Mouse (Mus musculus): ENCODE results near the gene Olfr691. TPM values are rescaled to one million over a fixed set of nuclear protein-coding genes. Genes with fewer than 3 reads are reported as not detected.
A peak's percentile ranks its signal among the peaks of the same experiment; 100 is the strongest.

Olfr691 gene
- not detected in 2 replicates for polyA plus RNA-seq (2015; fragmentation: Nextera tagmentation; extraction: Ambion mirVana)

DNA sequence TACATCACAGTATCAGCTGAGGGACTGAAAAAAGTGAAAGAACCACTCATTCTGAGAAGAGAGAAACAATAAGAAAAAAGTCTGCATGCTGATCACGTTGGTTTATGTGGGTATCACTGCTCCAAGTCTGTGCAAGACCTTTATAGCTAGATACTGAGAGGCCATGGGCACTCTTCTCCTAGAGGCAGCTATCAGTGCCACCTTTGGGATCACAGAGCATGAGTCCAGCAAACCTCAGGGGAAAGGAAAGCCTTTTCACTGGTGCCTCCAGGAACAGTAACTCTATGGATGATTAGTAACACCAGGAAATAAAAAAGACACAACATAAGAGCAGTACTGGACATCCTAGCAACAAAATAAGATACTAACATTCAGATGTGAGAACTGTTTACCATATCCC, at the start of gene Olfr691:
Olfr691 (minus strand) TSS at position 101 of the 400 bp plus-strand sequence.
- no peaks in the 10 kb centered on the region for H3K36me3 ChIP-seq (ENCODE audit: control insufficient read depth, insufficient read depth, low read length)

DNA sequence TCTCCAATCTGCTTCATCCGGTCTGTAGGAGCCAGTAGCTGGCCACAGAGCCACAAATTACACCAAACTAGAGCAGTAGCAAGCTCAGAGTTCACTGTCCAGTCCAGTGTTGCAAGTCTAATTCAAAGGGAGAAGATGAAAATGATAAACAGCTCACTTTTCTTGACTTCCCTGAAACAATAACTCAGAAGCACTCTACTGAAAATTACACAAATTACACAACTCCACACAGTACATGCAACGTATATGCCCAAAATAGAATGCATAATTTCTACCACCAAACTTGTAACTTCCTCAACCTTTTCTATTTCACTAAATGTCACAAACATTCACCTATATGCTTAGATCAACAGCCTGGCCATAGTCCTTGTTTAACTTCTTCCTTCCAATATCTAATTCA, 48.2 kb upstream of the Olfr691 start:
- WGBS = 92% methylated on average over 2 of the region's 2 CpGs
- Histone ChIP-seq H3K9ac (ENCODE audit: low read length) (no peak overlapping the region), H3K27me3 (ENCODE audit: control insufficient read depth, insufficient read depth, low read length) (no peaks in the 10 kb centered on the region), H3K4me1 (ENCODE audit: control insufficient read depth, insufficient read depth, low read length) (no peaks in the 10 kb centered on the region), H3K36me3 (ENCODE audit: control insufficient read depth, insufficient read depth, low read length) (peaks cover 23% of the 10 kb centered on the region), H3K9me3 (replicated peaks; ENCODE audit: control insufficient read depth, low read length) (no peaks in the 10 kb centered on the region), H3K27ac (ENCODE audit: low read length) (no peak overlapping the region), H3K4me2 (ENCODE audit: low read depth, low read length) (no peak overlapping the region), H3K4me3 (replicated peaks; ENCODE audit: low read length) (no peak overlapping the region)
- no peak for ATAC-seq (ENCODE audit: insufficient read depth, low FRiP score)

More for the DNA sequence above, at the start of gene Olfr691:
- Histone ChIP-seq H3K9ac (ENCODE audit: low read length) (no peak within 1 kb of the TSS), H3K4me3 (replicated peaks; ENCODE audit: low read length) (no peak within 1 kb of the TSS), H3K4me2 (ENCODE audit: low read depth, low read length) (no peak within 1 kb of the TSS), H3K9me3 (replicated peaks; ENCODE audit: control insufficient read depth, low read length) (no peaks in the 10 kb centered on the region), H3K27me3 (ENCODE audit: control insufficient read depth, insufficient read depth, low read length) (no peaks in the 10 kb centered on the region), H3K4me1 (ENCODE audit: control insufficient read depth, insufficient read depth, low read length) (no peaks in the 10 kb centered on the region), H3K27ac (ENCODE audit: low read length) (no peak within 1 kb of the TSS)
- ATAC-seq (ENCODE audit: insufficient read depth, low FRiP score) = no peak
- 50% methylated on average over 1 of the region's 1 CpGs for WGBS

DNA sequence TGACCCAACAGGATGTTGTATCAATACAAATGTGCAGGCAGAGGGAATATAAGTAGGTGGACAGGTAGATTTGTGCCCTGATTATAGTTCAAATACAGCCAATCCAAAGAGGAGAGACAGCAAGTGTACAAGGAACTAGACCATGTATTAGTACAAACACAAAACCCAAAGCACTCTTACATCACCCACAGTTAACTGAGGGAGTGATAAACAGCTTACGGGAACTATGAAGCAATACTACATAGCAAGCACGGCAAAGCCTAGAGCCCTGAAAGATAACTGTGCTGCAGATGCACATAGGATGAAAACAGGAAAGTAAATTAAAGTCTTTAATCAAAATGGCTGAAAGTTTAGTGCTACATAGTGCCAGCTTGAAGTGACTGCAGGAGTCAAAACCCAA, 45.6 kb upstream of the Olfr691 start:
- Histone ChIP-seq H3K9ac (ENCODE audit: low read length) (no peak overlapping the region), H3K4me2 (ENCODE audit: low read depth, low read length) (no peak overlapping the region), H3K4me3 (replicated peaks; ENCODE audit: low read length) (no peak overlapping the region), H3K36me3 (ENCODE audit: control insufficient read depth, insufficient read depth, low read length) (peaks cover 43% of the 10 kb centered on the region), H3K27me3 (ENCODE audit: control insufficient read depth, insufficient read depth, low read length) (no peaks in the 10 kb centered on the region), H3K27ac (ENCODE audit: low read length) (no peak overlapping the region), H3K9me3 (replicated peaks; ENCODE audit: control insufficient read depth, low read length) (no peaks in the 10 kb centered on the region), H3K4me1 (ENCODE audit: control insufficient read depth, insufficient read depth, low read length) (no peaks in the 10 kb centered on the region)
- ATAC-seq (ENCODE audit: insufficient read depth, low FRiP score) = no peak
- 90% methylated on average over 2 of the region's 2 CpGs for WGBS

DNA sequence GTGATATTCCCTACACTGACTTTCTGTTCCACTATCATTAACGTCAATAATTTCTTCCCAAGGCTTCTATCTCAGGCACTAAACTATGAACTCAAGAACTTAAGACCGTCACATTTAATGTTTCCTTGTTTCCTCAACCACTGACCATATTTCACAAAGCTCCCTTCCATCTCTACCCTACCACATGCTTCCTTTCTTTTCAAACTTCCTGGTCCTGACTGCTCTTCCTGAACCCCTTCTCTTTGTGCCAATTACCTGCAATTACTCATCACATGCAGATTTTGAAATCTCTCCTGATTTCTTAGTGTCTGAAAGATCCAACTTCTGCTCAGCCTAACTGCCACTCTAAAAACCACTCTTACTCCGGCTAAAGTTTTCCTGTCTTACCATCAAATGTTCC, 38.3 kb upstream of the Olfr691 start:
- no peak overlapping the region for H3K27ac ChIP-seq (ENCODE audit: low read length)
- no peaks in the 10 kb centered on the region for H3K9me3 ChIP-seq (replicated peaks; ENCODE audit: control insufficient read depth, low read length)
- no peaks in the 10 kb centered on the region for H3K27me3 ChIP-seq (ENCODE audit: control insufficient read depth, insufficient read depth, low read length)
- WGBS = 91% methylated on average over 3 of the region's 3 CpGs
- H3K4me2 ChIP-seq (ENCODE audit: low read depth, low read length) = no peak overlapping the region
- no peak overlapping the region for H3K9ac ChIP-seq (ENCODE audit: low read length)
- no peak for ATAC-seq (ENCODE audit: insufficient read depth, low FRiP score)
- H3K36me3 ChIP-seq (ENCODE audit: control insufficient read depth, insufficient read depth, low read length) = peaks cover 40% of the 10 kb centered on the region
- no peak overlapping the region for H3K4me3 ChIP-seq (replicated peaks; ENCODE audit: low read length)
- no peaks in the 10 kb centered on the region for H3K4me1 ChIP-seq (ENCODE audit: control insufficient read depth, insufficient read depth, low read length)

DNA sequence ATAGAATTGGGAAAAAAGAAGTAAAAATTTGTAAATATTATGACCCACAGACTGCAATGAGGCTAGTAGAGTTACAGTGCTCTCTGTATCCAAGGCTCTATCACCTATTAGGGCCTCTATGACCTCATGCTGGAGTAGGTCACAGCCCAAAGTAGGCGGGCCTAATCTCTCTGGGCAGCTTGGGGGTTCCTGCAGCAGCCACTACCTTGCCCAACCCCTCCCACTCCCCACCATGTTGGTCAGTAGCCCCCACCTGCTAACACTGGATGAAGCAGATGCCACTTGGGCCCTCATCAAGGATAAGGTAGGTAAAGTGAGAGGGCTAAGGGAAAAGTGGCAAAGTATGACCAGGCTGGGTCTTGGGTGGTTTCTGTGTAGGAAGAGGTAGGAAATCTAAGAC, 32.8 kb upstream of the Olfr691 start, which contains the start of gene Gm5901:
Gm5901 (plus strand) TSS at position 173 of the 400 bp plus-strand sequence.
- Histone ChIP-seq H3K4me3 (replicated peaks; ENCODE audit: low read length) (no peak within 1 kb of the TSS), H3K27me3 (ENCODE audit: control insufficient read depth, insufficient read depth, low read length) (no peaks in the 10 kb centered on the region), H3K4me2 (ENCODE audit: low read depth, low read length) (no peak within 1 kb of the TSS), H3K4me1 (ENCODE audit: control insufficient read depth, insufficient read depth, low read length) (no peaks in the 10 kb centered on the region), H3K9ac (ENCODE audit: low read length) (no peak within 1 kb of the TSS), H3K36me3 (ENCODE audit: control insufficient read depth, insufficient read depth, low read length) (peaks cover 10% of the 10 kb centered on the region; the same call in 1 of the 2 replicates), H3K27ac (ENCODE audit: low read length) (no peak within 1 kb of the TSS), H3K9me3 (replicated peaks; ENCODE audit: control insufficient read depth, low read length) (no peaks in the 10 kb centered on the region)
- 90% methylated on average over 1 of the region's 1 CpGs for WGBS
- ATAC-seq (ENCODE audit: insufficient read depth, low FRiP score) = no peak

DNA sequence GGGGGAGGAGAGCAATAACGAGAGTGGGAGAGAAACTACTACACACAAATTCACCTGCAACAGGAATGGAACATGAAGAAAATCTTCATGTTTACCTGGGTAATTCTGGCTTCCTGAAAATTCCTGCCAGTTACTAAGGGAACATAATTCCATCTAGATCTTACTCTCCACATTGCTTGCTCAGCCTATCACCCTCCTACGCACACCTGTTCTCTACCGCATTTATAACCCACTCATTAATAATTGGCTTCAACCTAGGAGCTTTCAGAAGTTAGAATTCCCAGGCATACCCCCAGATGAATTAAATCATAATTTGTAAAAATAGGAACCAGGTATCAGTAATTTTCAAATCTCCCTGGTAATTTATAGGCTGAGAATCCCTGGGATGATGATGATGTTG, 31.9 kb upstream of the Olfr691 start:
- WGBS = 93% methylated on average over 3 of the region's 3 CpGs

DNA sequence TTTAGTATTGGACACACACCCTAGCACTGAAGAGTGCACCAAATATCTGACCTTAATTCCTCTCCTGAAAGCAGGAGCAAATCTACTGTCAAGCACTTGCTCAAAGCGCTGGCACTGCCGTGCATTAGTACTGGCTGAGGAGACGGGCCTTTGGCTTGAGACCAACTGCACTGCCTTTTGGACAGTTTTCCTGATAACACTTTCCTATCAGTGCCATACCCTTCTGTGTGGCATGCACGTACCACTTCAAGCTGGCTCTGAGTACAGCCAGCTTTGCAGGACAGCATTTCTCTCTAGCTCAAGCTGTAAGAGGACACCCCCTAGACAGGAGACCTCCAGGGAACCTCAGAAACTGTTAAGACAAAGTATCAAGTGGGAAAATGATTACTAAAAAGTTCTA, 31.4 kb upstream of the Olfr691 start:
- ATAC-seq (ENCODE audit: insufficient read depth, low FRiP score) = 0 out of 2 replicates have a peak, but pooled peaks have one; percentile 33
- H3K27me3 ChIP-seq (ENCODE audit: control insufficient read depth, insufficient read depth, low read length) = no peaks in the 10 kb centered on the region
- no peak overlapping the region for H3K4me2 ChIP-seq (ENCODE audit: low read depth, low read length)
- no peaks in the 10 kb centered on the region for H3K4me1 ChIP-seq (ENCODE audit: control insufficient read depth, insufficient read depth, low read length)
- no peak overlapping the region for H3K9ac ChIP-seq (ENCODE audit: low read length)
- H3K36me3 ChIP-seq (ENCODE audit: control insufficient read depth, insufficient read depth, low read length) = peaks cover 6% of the 10 kb centered on the region; the same call in 1 of the 2 replicates
- H3K27ac ChIP-seq (ENCODE audit: low read length) = no peak overlapping the region
- WGBS = 82% methylated on average over 4 of the region's 4 CpGs
- H3K4me3 ChIP-seq (replicated peaks; ENCODE audit: low read length) = no peak overlapping the region
- H3K9me3 ChIP-seq (replicated peaks; ENCODE audit: control insufficient read depth, low read length) = no peaks in the 10 kb centered on the region

More for the DNA sequence above, 31.9 kb upstream of the Olfr691 start:
- ATAC-seq (ENCODE audit: insufficient read depth, low FRiP score) = no peak
- Histone ChIP-seq H3K4me2 (ENCODE audit: low read depth, low read length) (no peak overlapping the region), H3K27ac (ENCODE audit: low read length) (no peak overlapping the region), H3K4me1 (ENCODE audit: control insufficient read depth, insufficient read depth, low read length) (no peaks in the 10 kb centered on the region), H3K27me3 (ENCODE audit: control insufficient read depth, insufficient read depth, low read length) (no peaks in the 10 kb centered on the region), H3K4me3 (replicated peaks; ENCODE audit: low read length) (no peak overlapping the region), H3K9ac (ENCODE audit: low read length) (no peak overlapping the region), H3K36me3 (ENCODE audit: control insufficient read depth, insufficient read depth, low read length) (peaks cover 8% of the 10 kb centered on the region; the same call in 1 of the 2 replicates), H3K9me3 (replicated peaks; ENCODE audit: control insufficient read depth, low read length) (no peaks in the 10 kb centered on the region)

DNA sequence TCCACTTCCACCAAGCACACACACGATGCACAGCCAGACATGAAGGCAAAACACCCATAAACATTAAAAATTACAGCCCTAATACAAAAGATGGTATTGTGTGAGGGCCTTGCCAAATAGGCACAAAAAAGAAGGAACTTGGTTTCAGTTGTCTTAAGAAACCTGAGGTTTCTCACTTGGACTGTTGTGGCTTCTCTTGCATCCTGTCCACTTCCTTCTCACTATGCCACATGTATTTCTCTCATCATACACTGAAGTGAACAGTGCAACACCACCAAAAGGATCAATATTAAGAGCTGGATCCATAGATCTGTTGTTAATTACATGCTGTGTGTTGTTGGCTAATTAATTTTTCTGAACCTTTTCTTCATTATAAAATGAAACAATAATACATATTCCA, 30.8 kb upstream of the Olfr691 start:
- H3K4me3 ChIP-seq (replicated peaks; ENCODE audit: low read length) = no peak overlapping the region
- 0 out of 2 replicates have a peak, but pooled peaks cover 3% of the 10 kb centered on the region for H3K36me3 ChIP-seq (ENCODE audit: control insufficient read depth, insufficient read depth, low read length)
- H3K4me2 ChIP-seq (ENCODE audit: low read depth, low read length) = no peak overlapping the region
- no peak overlapping the region for H3K9ac ChIP-seq (ENCODE audit: low read length)
- H3K27ac ChIP-seq (ENCODE audit: low read length) = no peak overlapping the region
- 70% methylated on average over 1 of the region's 1 CpGs for WGBS
- ATAC-seq (ENCODE audit: insufficient read depth, low FRiP score) = no peak
- no peaks in the 10 kb centered on the region for H3K9me3 ChIP-seq (replicated peaks; ENCODE audit: control insufficient read depth, low read length)
- H3K27me3 ChIP-seq (ENCODE audit: control insufficient read depth, insufficient read depth, low read length) = no peaks in the 10 kb centered on the region
- no peaks in the 10 kb centered on the region for H3K4me1 ChIP-seq (ENCODE audit: control insufficient read depth, insufficient read depth, low read length)

DNA sequence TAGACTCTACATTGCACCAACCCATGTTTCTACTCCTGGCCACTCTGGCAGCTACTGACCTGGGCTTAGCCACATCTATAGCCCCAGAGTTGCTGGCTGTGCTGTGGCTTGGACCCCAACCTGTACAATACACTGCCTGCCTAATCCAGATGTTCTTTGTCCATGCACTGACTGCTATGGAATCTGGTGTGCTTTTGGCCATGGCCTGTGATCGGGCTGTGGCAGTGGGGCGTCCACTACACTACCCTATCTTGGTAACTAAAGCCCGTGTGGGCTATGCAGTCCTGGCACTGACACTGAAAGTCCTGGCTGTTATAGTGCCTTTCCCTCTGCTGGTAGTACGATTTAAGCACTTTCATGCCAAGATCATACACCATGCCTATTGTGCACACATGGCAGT, 26.5 kb upstream of the Olfr691 start:
- no peak overlapping the region for H3K27ac ChIP-seq (ENCODE audit: low read length)
- H3K9me3 ChIP-seq (replicated peaks; ENCODE audit: control insufficient read depth, low read length) = no peaks in the 10 kb centered on the region
- ATAC-seq (ENCODE audit: insufficient read depth, low FRiP score) = no peak
- no peak overlapping the region for H3K9ac ChIP-seq (ENCODE audit: low read length)
- H3K27me3 ChIP-seq (ENCODE audit: control insufficient read depth, insufficient read depth, low read length) = no peaks in the 10 kb centered on the region
- H3K36me3 ChIP-seq (ENCODE audit: control insufficient read depth, insufficient read depth, low read length) = no peaks in the 10 kb centered on the region
- H3K4me2 ChIP-seq (ENCODE audit: low read depth, low read length) = no peak overlapping the region
- no peaks in the 10 kb centered on the region for H3K4me1 ChIP-seq (ENCODE audit: control insufficient read depth, insufficient read depth, low read length)
- WGBS = 92% methylated on average over 4 of the region's 4 CpGs
- H3K4me3 ChIP-seq (replicated peaks; ENCODE audit: low read length) = no peak overlapping the region

All from stomach, embryonic 16.5 days (tissue).